Mouse (Mus musculus): Measurements from ENCODE around the gene Amd2.

Gene Amd2

GRCm38 (mm10) chr10:35711792-35712191 lies at the start of gene Amd2:
Gene Amd2, minus strand, starts transcription at chr10:35711892.
- no peak for DNase-seq (ENCODE audit: low spot score in 2 of 2)

GRCm38 (mm10) chr10:35761280-35761679 lies 49.6 kb upstream of the Amd2 start:
- no peak for DNase-seq (ENCODE audit: low spot score in 2 of 2)

GRCm38 (mm10) chr10:35737639-35738038 lies 25.9 kb upstream of the Amd2 start:
- no peak for DNase-seq (ENCODE audit: low spot score in 2 of 2)

GRCm38 (mm10) chr10:35714266-35714665 lies 2.6 kb upstream of the Amd2 start:
- no peak for DNase-seq (ENCODE audit: low spot score in 2 of 2)
